Mouse (Mus musculus): ENCODE results near the gene Zdhhc19. TPM values are rescaled to one million over a fixed set of nuclear protein-coding genes. Genes with fewer than 3 reads are reported as not detected.
A peak's percentile ranks its signal among the peaks of the same experiment; 100 is the strongest.

Gene Zdhhc19
- polyA plus RNA-seq, 1 experiment from 2014 or later, result not detected

- ATAC-seq (peak; percentile 60; the same call in 1 of the 2 replicates), DNase-seq (ENCODE audit: low spot score) (peak; percentile 56)
- H3K27me3 ChIP-seq (replicated peaks; ENCODE audit: insufficient read depth, low read length), result no peaks in the 10 kb centered on the region
- H3K27ac ChIP-seq (ENCODE audit: low read length), result no peak overlapping the region
- no peaks in the 10 kb centered on the region for H3K9me3 ChIP-seq (ENCODE audit: low read length)
- no peaks in the 10 kb centered on the region for H3K36me3 ChIP-seq (ENCODE audit: insufficient read depth, low read length)
- WGBS, result 56% methylated on average over 3 of the region's 3 CpGs
- H3K4me3 ChIP-seq (ENCODE audit: low read depth, low read length), result no peak overlapping the region
- no peaks in the 10 kb centered on the region for H3K4me1 ChIP-seq (ENCODE audit: insufficient read depth, low read depth, low read length)
- no peak overlapping the region for H3K9ac ChIP-seq (replicated peaks; ENCODE audit: low read depth)
- TF ChIP-seq CTCF (IDR thresholded peaks at IDR 0.05), result no peak
- no peak for TF ChIP-seq EP300 (IDR thresholded peaks at IDR 0.05)
- no peak overlapping the region for H3K4me2 ChIP-seq (replicated peaks; ENCODE audit: low read depth, low read length)
Measured at GRCm38 (mm10) chr16:32602193-32602685, 106.2 kb downstream of the Zdhhc19 start.

GRCm38 (mm10) chr16:32607562-32608343, 111.7 kb downstream of the Zdhhc19 start:
- no peak overlapping the region for H3K9ac ChIP-seq (replicated peaks; ENCODE audit: low read depth)
- 0 out of 2 replicates have a peak overlapping the region, but pooled peaks have one; percentile 84 for H3K4me2 ChIP-seq (replicated peaks; ENCODE audit: low read depth, low read length)
- H3K9me3 ChIP-seq (ENCODE audit: low read length), result no peaks in the 10 kb centered on the region
- H3K4me3 ChIP-seq (ENCODE audit: low read depth, low read length), result no peak overlapping the region
- TF ChIP-seq CTCF (IDR thresholded peaks at IDR 0.05), result no peak
- TF ChIP-seq EP300 (IDR thresholded peaks at IDR 0.05), result no peak
- H3K27me3 ChIP-seq (replicated peaks; ENCODE audit: insufficient read depth, low read length), result no peaks in the 10 kb centered on the region
- no peak for ATAC-seq
- H3K36me3 ChIP-seq (ENCODE audit: insufficient read depth, low read length), result no peaks in the 10 kb centered on the region
- no peak overlapping the region for H3K27ac ChIP-seq (ENCODE audit: low read length)
- DNase-seq (ENCODE audit: low spot score), result no peak
- WGBS, result 51% methylated on average over 7 of the region's 7 CpGs
- peaks cover 5% of the 10 kb centered on the region; the same call in 1 of the 2 replicates for H3K4me1 ChIP-seq (ENCODE audit: insufficient read depth, low read depth, low read length)

- H3K9ac ChIP-seq (replicated peaks; ENCODE audit: low read depth), result no peak overlapping the region
- H3K9me3 ChIP-seq (ENCODE audit: low read length), result no peaks in the 10 kb centered on the region
- DNase-seq (ENCODE audit: low spot score) (no peak), ATAC-seq (no peak)
- 0 out of 2 replicates have a peak overlapping the region, but pooled peaks have one; percentile 6 for H3K27ac ChIP-seq (ENCODE audit: low read length)
- TF ChIP-seq EP300 (IDR thresholded peaks at IDR 0.05) (no peak), CTCF (IDR thresholded peaks at IDR 0.05) (no peak)
- H3K4me2 ChIP-seq (replicated peaks; ENCODE audit: low read depth, low read length), result peak overlapping the region; percentile 84
- peaks cover 5% of the 10 kb centered on the region; the same call in 1 of the 2 replicates for H3K4me1 ChIP-seq (ENCODE audit: insufficient read depth, low read depth, low read length)
- no peaks in the 10 kb centered on the region for H3K27me3 ChIP-seq (replicated peaks; ENCODE audit: insufficient read depth, low read length)
- H3K36me3 ChIP-seq (ENCODE audit: insufficient read depth, low read length), result no peaks in the 10 kb centered on the region
- 6% methylated on average over 8 of the region's 8 CpGs for WGBS
- H3K4me3 ChIP-seq (ENCODE audit: low read depth, low read length), result peak overlapping the region; percentile 66
Measured at GRCm38 (mm10) chr16:32608344-32608711, 112.3 kb downstream of the Zdhhc19 start.

DNA sequence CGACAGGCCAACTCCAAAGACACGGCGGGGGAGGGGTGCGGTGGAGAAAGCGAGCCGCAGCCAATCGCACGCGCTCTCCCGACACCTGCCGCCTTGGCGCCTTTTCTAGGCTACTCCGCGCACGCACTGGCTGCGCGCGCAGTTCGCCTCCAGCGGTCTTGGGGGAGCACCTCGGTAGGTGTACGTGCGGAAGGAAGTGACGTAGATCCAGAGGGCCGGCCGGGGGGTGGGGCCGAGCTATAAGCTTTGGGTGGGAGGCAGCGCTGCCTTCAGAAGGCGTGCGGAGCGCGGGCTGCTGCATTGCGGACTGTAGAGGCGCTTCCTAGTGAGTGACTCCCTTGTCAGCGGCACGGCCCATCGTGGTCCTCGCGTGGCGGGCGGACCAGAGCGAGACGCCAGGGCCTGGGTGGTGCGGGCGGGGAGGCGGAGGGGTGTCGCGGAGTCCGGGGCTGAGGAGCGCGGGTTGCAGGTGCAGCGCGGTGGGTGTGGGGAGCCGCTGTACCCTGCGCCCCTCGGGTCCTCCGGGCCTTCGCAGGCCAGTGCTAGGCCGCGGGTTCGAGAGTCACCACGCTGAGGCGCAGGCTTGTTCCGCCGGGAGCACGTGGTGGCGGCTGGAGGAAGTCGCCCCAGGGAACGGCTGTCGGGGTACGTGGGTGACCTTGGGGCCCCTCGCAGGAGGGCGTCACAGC, 112.8 kb downstream of the Zdhhc19 start, which contains the start of gene Tfrc:
Tfrc (plus strand) TSS at position 209 of the 689 bp plus-strand sequence.
- Histone ChIP-seq H3K27ac (ENCODE audit: low read length) (peak within 1 kb of the TSS; percentile 43), H3K36me3 (ENCODE audit: insufficient read depth, low read length) (no peaks in the 10 kb centered on the region), H3K27me3 (replicated peaks; ENCODE audit: insufficient read depth, low read length) (no peaks in the 10 kb centered on the region), H3K9ac (replicated peaks; ENCODE audit: low read depth) (peak within 1 kb of the TSS; percentile 30; the same call in 1 of the 2 replicates), H3K4me2 (replicated peaks; ENCODE audit: low read depth, low read length) (peak within 1 kb of the TSS; percentile 84), H3K4me3 (ENCODE audit: low read depth, low read length) (peak within 1 kb of the TSS; percentile 66), H3K4me1 (ENCODE audit: insufficient read depth, low read depth, low read length) (peaks cover 5% of the 10 kb centered on the region; the same call in 1 of the 2 replicates), H3K9me3 (ENCODE audit: low read length) (no peaks in the 10 kb centered on the region)
- TF ChIP-seq EP300 (IDR thresholded peaks at IDR 0.05) (no peak), CTCF (IDR thresholded peaks at IDR 0.05) (peak; percentile 3; the same call in 1 of the 2 replicates)
- WGBS, result under 1% methylated on average over 60 of the region's 73 CpGs
- DNase-seq (ENCODE audit: low spot score), result peak; percentile 98
- ATAC-seq, result peak; percentile 98

DNA sequence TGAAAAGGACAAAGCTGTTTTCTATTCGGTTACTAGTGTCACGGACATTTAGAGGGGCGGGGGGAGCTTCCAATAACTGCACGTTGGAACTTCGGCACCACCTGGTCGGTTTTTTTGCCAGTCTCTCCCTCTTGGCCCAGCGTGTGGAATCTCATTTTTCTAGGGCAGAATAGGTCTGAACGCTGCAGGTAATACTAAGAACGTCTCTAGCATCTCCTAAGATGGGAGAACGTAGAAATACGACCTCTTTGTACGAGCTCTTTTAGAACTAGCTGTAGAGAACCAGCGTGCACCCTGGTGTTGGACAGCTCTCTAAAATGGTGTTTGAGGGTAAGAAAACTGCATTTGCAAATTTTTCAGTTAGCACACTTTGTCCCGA, 113.3 kb downstream of the Zdhhc19 start:
- peak; percentile 30 for DNase-seq (ENCODE audit: low spot score)
- 1% methylated on average over 14 of the region's 14 CpGs for WGBS
- H3K9me3 ChIP-seq (ENCODE audit: low read length), result no peaks in the 10 kb centered on the region
- no peaks in the 10 kb centered on the region for H3K36me3 ChIP-seq (ENCODE audit: insufficient read depth, low read length)
- peak overlapping the region; percentile 84 for H3K4me2 ChIP-seq (replicated peaks; ENCODE audit: low read depth, low read length)
- peak overlapping the region; percentile 43 for H3K27ac ChIP-seq (ENCODE audit: low read length)
- peaks cover 5% of the 10 kb centered on the region; the same call in 1 of the 2 replicates for H3K4me1 ChIP-seq (ENCODE audit: insufficient read depth, low read depth, low read length)
- TF ChIP-seq CTCF (IDR thresholded peaks at IDR 0.05), result no peak; the same call in 1 of the 2 replicates
- no peak for TF ChIP-seq EP300 (IDR thresholded peaks at IDR 0.05)
- ATAC-seq, result no peak
- no peaks in the 10 kb centered on the region for H3K27me3 ChIP-seq (replicated peaks; ENCODE audit: insufficient read depth, low read length)
- peak overlapping the region; percentile 66 for H3K4me3 ChIP-seq (ENCODE audit: low read depth, low read length)
- 0 out of 2 replicates have a peak overlapping the region, but pooled peaks have one; percentile 30 for H3K9ac ChIP-seq (replicated peaks; ENCODE audit: low read depth)
